Mouse (Mus musculus) layer of hippocampus, adult 9-11 months (tissue): ENCODE data around the gene Bex2.

ENCODE experiments used
- DNase-seq: peaks from one replicate; pipeline ENCODE4 v3.0.0; 2022

Gene Bex2

GRCm38 (mm10) chrX:136068020-136068419, at the start of gene Bex2:
Gene Bex2 (minus strand): TSS chrX:136068236.
- DNase-seq = peak; percentile 53

- peak; percentile 87 for DNase-seq
These were observed 47.5 kb upstream of the Bex2 start for GRCm38 (mm10) chrX:136115419-136115961.

GRCm38 (mm10) chrX:136115015-136115414, 47.0 kb upstream of the Bex2 start:
- no peak for DNase-seq

- peak; percentile 42 for DNase-seq
These were observed 39.9 kb upstream of the Bex2 start for GRCm38 (mm10) chrX:136107942-136108341.

GRCm38 (mm10) chrX:136104724-136105088, 36.7 kb upstream of the Bex2 start:
- DNase-seq = peak; percentile 15

- DNase-seq = peak; percentile 43
These were observed 36.1 kb upstream of the Bex2 start for GRCm38 (mm10) chrX:136104046-136104723.

GRCm38 (mm10) chrX:136094421-136094820, 26.4 kb upstream of the Bex2 start:
- DNase-seq = peak; percentile 72

- DNase-seq = no peak
These were observed 24.7 kb upstream of the Bex2 start for GRCm38 (mm10) chrX:136092497-136093279.

GRCm38 (mm10) chrX:136085155-136085554, 17.1 kb upstream of the Bex2 start, which contains the start of gene Nxf3:
Gene Nxf3 (minus strand): TSS chrX:136085255.
- no peak for DNase-seq

GRCm38 (mm10) chrX:136067201-136067991, 640 bp downstream of the Bex2 start:
- peak; percentile 2 for DNase-seq

GRCm38 (mm10) chrX:136060698-136061097, 7.3 kb downstream of the Bex2 start:
- no peak for DNase-seq

GRCm38 (mm10) chrX:136051219-136051618, 16.8 kb downstream of the Bex2 start:
- no peak for DNase-seq

- peak; percentile 59 for DNase-seq
These were observed 20.5 kb downstream of the Bex2 start for GRCm38 (mm10) chrX:136047528-136047927.

- DNase-seq = no peak
These were observed 24.3 kb downstream of the Bex2 start for GRCm38 (mm10) chrX:136043726-136044125.

GRCm38 (mm10) chrX:136032799-136033763, 35.0 kb downstream of the Bex2 start, which contains the start of gene Arxes1:
Gene Arxes1 (plus strand): TSS chrX:136033367.
- DNase-seq = peak; percentile 1

GRCm38 (mm10) chrX:136030331-136030730, 37.7 kb downstream of the Bex2 start:
- peak; percentile 3 for DNase-seq
